Mouse (Mus musculus) kidney, postnatal 14 days (tissue): Measurements from ENCODE around the gene Atl3.
"Not testable (repeated sequence)": the region's sequence is repeated elsewhere in the genome, so short reads cannot be mapped to it uniquely, and the experiment has no call there.

Experiments used
- DNase-seq: peaks from one replicate; pipeline ENCODE4 v3.0.0; 2022; ENCODE audit warnings: mixed read lengths

The Atl3 gene

DNA sequence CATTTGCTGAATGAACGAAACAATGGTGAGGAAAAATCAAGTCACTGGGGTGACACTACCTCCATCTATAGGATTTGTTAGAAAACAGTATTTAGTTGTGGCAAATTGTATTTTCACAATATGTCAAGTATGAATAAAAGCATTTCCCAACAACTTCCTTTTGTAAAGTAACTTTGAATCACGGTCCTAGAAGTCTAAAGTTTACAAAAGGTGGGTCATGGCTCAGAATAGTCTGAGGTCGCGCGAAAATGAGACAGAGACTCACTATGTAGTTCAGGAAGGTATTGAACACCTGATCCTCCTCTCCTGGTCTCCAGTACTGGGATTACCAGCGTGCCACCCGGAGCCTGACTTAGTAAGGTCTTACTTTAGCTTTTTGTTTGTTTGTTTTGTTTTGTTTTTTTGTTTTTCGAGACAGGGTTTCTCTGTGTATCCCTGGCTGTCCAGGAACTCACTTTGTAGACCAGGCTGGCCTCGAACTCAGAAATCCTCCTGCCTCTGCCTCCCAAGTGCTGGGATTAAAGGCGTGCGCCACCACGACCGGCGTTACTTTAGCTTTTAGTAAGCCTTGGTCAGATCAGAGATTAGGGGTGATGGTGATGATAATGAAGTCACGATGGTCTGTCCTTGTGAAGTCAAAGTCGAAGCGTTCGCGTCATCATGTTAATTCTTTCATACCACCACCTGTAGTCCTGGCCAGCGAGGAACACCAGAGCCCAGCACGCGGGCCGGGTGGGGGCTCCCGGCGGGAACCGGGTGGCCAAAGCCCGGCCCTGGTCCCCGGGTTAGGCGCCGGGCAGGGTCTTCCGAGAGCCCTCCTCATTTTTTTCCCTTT lies at the start of gene Atl3:
Gene Atl3 (plus strand): TSS at position 689 of the 835 bp plus-strand sequence.
- no peak for DNase-seq

- no peak for DNase-seq
Observed at GRCm38 (mm10) chr19:7445105-7445504, 48.7 kb upstream of the Atl3 start.

- no peak for DNase-seq
Observed at GRCm38 (mm10) chr19:7445596-7445995, 48.2 kb upstream of the Atl3 start.

GRCm38 (mm10) chr19:7456803-7457202 lies 37.0 kb upstream of the Atl3 start:
- DNase-seq: no peak

DNA sequence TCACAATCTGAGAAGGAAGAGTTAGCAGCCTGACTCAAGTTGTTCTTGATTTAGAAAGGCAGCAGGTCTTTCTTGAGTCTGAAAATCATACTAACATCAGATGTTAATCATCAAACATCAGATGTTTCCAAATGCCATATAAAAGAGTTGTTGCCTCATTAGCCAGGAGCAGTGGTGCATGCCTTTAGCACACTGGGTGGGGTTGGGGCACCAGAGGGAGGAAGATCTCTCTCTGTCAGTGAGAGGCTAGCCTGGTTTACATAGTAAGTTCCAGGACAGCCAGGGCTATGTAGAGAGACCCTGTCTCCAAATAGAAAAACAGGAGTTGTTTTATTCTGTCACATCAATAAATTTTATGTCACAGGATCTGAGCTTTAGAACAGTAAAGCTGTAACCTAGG lies 34.9 kb upstream of the Atl3 start:
- DNase-seq: peak; percentile 20

- DNase-seq: no peak
Observed at GRCm38 (mm10) chr19:7459370-7459769, 34.5 kb upstream of the Atl3 start.

DNA sequence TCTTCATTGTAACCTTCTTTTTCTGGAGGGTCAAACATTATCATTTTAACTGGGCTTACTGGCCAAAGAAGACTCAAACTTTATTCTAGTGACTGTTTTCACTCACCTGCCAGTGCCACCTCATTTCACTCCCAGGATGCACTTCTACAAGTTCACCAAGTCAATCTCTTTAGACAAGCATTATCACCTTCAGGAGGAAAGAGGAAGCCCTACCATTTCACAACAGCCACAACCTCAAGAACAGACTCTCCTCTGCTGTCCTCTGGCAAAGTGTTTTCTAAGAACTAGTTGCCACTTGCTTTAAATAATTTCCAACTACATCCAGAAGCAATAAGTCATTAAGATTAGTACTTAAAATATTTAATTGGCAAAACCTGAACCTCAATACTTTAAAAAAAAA lies 25.9 kb upstream of the Atl3 start:
- no peak for DNase-seq

- DNase-seq: no peak
Observed at GRCm38 (mm10) chr19:7470643-7471042, 23.2 kb upstream of the Atl3 start.

GRCm38 (mm10) chr19:7479751-7480248 lies 14.0 kb upstream of the Atl3 start:
- no peak for DNase-seq

DNA sequence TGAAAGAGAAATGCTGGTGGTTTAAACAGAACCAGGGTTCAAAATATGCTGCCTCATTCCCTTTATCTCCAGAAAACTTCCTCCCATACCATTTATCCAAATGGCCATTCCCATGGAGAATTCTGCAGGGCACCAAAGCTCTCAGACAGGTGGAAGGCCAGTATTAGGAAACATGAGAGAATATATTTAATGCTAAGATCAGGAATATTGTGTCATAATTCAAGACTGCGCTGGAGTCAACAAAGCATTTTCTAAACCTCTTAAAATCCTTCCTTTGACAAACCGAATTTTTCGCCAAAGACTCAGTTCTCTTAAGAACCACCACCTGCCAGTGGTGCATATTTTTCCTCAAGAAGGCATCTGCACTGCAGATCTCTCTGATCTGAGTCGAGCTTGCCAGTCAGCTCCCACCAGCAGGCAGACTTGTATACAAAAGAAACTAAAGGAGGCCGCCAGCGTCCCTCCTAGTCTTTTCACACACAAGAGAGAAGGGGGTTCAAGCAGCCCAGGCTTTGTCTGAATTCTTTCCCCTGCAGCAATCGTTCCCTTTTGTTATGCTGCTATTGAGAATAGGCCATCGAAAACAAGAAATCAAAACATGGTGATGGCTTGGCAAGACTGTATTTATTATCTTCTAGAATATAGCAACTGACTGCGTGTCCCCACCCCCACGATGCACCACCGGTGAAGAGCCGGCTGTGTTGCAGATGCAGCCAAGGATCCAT lies 12.1 kb upstream of the Atl3 start:
- peak; percentile 25 for DNase-seq

GRCm38 (mm10) chr19:7482266-7482598 lies 11.6 kb upstream of the Atl3 start:
- no peak for DNase-seq

DNA sequence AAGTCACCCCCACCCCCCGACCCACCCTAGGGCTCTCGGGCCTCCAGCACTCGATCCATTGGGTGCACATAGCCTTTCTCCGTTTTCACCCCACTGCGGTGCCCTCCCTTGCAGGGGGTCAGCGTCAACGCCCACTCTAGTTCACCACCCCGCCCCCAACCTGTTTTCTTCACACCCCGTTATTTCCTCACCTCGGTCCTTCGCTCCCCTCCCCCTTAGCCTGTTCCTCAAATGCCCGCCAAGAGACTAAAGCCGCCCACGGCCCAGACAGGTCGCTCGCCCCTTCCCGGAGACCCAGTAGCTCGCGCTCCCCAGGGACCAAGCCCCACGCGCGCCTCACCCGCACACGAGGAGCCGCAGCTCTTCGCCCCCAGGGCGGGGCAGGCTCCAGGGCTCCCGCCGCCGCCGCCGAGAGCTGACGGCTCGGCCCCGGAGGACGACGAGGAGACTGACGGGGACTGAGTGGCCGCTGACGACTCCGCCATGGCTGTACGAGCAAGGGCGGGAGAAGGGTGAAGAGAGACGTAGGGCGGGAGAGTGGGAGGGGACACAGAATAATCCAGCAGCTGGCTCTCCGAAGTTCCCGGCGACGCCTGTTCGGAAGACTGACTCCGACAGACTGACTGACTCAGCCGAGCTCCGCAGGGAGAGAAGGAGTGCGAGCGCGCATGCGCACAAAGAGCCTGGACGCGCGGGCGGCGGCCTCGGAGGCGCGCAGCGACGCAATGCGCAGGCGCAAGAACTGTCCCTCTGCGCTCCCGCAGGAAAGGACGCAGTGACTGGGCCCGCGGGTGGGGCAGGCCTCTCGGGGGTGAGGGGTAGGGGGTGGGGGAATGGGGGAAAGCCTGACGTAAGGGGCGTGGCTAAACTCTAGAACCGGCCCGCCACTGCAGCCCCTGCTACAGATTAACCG lies 11.0 kb upstream of the Atl3 start, which contains the start of gene Rtn3:
Gene Rtn3 (minus strand): TSS at position 683 of the 913 bp plus-strand sequence.
- DNase-seq: peak; percentile 99

GRCm38 (mm10) chr19:7483512-7483882 lies 10.3 kb upstream of the Atl3 start:
- no peak for DNase-seq

- no peak for DNase-seq
Observed at GRCm38 (mm10) chr19:7484076-7484475, 9.8 kb upstream of the Atl3 start.

DNA sequence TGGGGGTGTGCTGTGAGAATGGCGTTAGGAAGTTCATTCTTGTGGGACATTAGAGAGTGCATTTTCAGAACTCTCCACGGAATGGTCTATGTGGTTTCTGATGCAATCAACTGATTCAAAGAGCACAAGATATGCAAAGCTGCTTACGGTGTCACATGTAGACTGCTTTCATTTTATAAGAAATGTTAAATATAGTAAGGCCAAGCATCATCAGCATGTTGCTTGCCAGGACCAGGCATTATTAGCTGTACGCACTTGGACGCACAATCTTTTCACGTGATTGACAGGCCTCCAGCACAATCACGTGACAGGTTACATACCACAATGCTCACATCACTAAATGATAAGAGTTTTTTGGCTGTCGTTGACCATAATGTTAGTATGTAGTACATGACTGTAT lies 6.2 kb upstream of the Atl3 start:
- no peak for DNase-seq

- DNase-seq: no peak
Observed at GRCm38 (mm10) chr19:7491960-7492359, 1.9 kb upstream of the Atl3 start.

GRCm38 (mm10) chr19:7492682-7493081 lies 1.2 kb upstream of the Atl3 start:
- DNase-seq: no peak

GRCm38 (mm10) chr19:7494187-7495015 lies 561 bp downstream of the Atl3 start:
- DNase-seq: peak; percentile 98

- DNase-seq: no peak
Observed at GRCm38 (mm10) chr19:7495221-7496038, 1.6 kb downstream of the Atl3 start.

- not testable (repeated sequence) for DNase-seq
Observed at GRCm38 (mm10) chr19:7496070-7496469, 2.2 kb downstream of the Atl3 start.

GRCm38 (mm10) chr19:7498816-7499215 lies 5.0 kb downstream of the Atl3 start:
- no peak for DNase-seq
